Mouse (Mus musculus): Measurements from ENCODE around the gene Mllt3. TPM values are rescaled to one million over a fixed set of nuclear protein-coding genes. Genes with fewer than 3 reads are reported as not detected.

Gene Mllt3
- polyA plus RNA-seq, 1 experiment: 4.0 TPM

DNA sequence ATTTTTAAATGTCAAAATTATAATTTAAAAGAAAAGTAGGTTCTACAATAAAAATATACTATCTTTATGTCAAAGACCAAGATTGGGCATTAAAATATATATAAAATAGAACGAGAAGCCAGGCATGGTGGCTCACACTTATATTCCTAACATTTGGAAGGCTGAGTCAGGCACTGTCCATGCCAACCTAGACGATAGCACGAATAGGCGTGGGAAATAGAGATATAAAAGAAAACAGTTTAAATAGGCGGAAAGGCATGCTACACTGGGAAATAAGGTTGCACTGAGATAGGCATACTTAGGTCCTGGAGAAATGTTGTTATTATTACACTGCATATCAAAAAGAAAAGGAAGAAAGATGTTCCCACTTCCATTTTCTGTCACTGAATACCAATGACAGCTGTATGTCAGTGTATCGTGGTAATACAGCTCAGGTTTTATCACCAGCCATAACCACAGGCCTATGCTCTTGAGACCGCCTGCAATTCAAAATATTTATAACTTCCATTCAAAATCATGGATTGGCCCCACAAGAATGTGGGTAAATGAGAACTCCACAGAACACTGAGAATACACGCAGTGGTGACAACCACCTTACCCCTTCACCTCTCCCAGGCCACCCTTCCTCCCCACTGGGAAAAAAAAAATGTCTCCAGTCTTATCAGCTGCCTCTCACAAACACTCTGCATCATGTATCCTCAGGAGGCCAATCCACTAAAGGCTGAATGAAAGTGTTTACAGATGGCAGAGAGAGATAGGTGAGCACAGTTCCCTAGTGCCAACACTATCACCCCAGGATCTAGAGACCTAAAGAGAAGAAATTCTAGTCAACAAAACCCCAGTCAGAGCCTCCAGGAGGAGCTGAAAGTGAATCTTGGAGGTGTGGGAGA, 102.6 kb downstream of the Mllt3 start:
- Histone ChIP-seq H3K9me3 (no peaks in the 10 kb centered on the region), H3K36me3 (replicated peaks; ENCODE audit: low read length) (peaks cover 3% of the 10 kb centered on the region), H3K4me1 (peaks cover 48% of the 10 kb centered on the region), H3K4me3 (replicated peaks) (no peak overlapping the region), H3K27me3 (replicated peaks) (no peaks in the 10 kb centered on the region)
- TF ChIP-seq GATA1 (IDR thresholded peaks at IDR 0.05; ENCODE audit: borderline replicate concordance, low read length) (no peak), FLI1 (IDR thresholded peaks at IDR 0.05; ENCODE audit: low read length) (no peak)

DNA sequence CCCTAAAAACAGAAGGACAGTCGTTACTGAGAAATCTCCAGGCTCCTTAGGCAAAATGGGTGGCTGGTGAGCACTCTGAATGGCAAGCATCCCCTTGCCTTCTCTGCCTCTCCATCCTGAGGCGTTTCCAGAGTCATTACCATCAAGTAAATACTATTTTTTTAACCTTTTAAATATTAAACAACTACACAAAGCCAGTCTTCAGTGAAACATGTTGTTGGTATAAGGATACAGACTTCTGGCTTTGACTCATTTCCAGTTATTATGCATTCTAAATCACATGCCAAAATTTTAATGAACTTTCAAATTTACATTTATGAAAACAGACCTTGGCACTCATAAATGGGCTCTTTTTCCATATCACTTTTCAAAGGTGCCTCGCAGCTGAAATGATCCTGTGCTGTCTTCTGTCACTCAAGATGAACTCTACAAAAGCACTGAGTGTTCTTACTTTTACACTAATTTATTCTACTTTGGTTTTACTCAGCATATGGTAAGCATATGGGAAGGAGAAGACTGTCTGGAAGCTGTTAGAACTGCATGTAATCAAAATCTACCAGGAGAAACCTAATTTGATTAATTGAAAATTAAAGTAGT, 104.5 kb downstream of the Mllt3 start:
- Histone ChIP-seq H3K36me3 (replicated peaks; ENCODE audit: low read length) (peaks cover 3% of the 10 kb centered on the region), H3K4me3 (replicated peaks) (no peak overlapping the region), H3K9me3 (no peaks in the 10 kb centered on the region), H3K27me3 (replicated peaks) (no peaks in the 10 kb centered on the region), H3K4me1 (peaks cover 35% of the 10 kb centered on the region)
- TF ChIP-seq GATA1 (IDR thresholded peaks at IDR 0.05; ENCODE audit: borderline replicate concordance, low read length) (no peak), FLI1 (IDR thresholded peaks at IDR 0.05; ENCODE audit: low read length) (no peak)

DNA sequence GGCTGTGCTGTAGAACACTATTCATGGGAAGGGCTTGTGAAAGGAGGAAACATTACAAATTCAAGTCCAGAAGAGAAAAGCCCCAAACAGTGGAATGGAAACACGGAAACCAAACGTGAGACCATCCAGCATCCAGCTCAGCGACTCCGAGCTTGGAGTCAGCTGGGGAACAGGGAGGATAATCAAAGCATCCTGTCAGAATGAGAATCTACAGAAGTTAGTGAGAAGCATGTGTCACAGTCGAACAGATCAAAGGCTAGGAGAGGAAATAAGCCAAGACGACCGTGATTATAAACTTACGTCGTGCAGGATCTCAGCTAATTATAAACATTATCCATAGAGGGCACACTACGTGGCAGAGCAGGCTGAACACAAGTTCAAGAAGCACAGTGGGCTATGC, 105.8 kb downstream of the Mllt3 start:
- Histone ChIP-seq H3K27me3 (replicated peaks) (no peaks in the 10 kb centered on the region), H3K36me3 (replicated peaks; ENCODE audit: low read length) (peaks cover 3% of the 10 kb centered on the region), H3K4me3 (replicated peaks) (no peak overlapping the region), H3K4me1 (peaks cover 29% of the 10 kb centered on the region), H3K9me3 (no peaks in the 10 kb centered on the region)
- TF ChIP-seq GATA1 (IDR thresholded peaks at IDR 0.05; ENCODE audit: borderline replicate concordance, low read length) (no peak), FLI1 (IDR thresholded peaks at IDR 0.05; ENCODE audit: low read length) (no peak)

DNA sequence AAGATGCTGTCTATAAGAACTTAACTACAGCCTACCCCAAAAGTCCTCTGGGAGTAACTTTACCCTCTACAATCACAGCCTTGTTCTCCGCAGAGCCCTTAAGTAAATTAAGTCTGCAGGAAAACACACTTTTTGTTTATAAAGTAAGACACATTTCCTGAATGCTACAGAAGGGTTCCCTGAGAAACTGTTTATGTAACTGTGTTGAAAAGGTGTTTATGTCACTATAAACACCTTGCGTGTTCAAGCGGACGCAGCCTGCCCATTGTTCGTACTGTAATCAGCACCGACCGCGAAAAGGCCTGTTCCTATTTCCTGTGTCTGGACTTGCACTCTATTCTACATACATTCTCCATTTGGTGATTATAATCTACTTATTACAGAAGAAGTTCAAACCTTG, 112.5 kb downstream of the Mllt3 start:
- no peaks in the 10 kb centered on the region for H3K27me3 ChIP-seq (replicated peaks)

GRCm38 (mm10) chr4:87911172-87911994, 121.8 kb downstream of the Mllt3 start:
- Histone ChIP-seq H3K4me1 (peaks cover 3% of the 10 kb centered on the region; the same call in 1 of the 2 replicates), H3K4me3 (replicated peaks) (no peak overlapping the region), H3K27me3 (replicated peaks) (no peaks in the 10 kb centered on the region), H3K36me3 (replicated peaks; ENCODE audit: low read length) (no peaks in the 10 kb centered on the region), H3K9me3 (no peaks in the 10 kb centered on the region)
- TF ChIP-seq GATA1 (IDR thresholded peaks at IDR 0.05; ENCODE audit: borderline replicate concordance, low read length) (no peak), FLI1 (IDR thresholded peaks at IDR 0.05; ENCODE audit: low read length) (no peak)

More for the DNA sequence above, 112.5 kb downstream of the Mllt3 start:
- H3K9me3 ChIP-seq: no peaks in the 10 kb centered on the region
- no peak overlapping the region for H3K4me3 ChIP-seq (replicated peaks)
- peaks cover 11% of the 10 kb centered on the region for H3K4me1 ChIP-seq
- TF ChIP-seq FLI1 (IDR thresholded peaks at IDR 0.05; ENCODE audit: low read length) (no peak), GATA1 (IDR thresholded peaks at IDR 0.05; ENCODE audit: borderline replicate concordance, low read length) (no peak)
- H3K36me3 ChIP-seq (replicated peaks; ENCODE audit: low read length): no peaks in the 10 kb centered on the region

DNA sequence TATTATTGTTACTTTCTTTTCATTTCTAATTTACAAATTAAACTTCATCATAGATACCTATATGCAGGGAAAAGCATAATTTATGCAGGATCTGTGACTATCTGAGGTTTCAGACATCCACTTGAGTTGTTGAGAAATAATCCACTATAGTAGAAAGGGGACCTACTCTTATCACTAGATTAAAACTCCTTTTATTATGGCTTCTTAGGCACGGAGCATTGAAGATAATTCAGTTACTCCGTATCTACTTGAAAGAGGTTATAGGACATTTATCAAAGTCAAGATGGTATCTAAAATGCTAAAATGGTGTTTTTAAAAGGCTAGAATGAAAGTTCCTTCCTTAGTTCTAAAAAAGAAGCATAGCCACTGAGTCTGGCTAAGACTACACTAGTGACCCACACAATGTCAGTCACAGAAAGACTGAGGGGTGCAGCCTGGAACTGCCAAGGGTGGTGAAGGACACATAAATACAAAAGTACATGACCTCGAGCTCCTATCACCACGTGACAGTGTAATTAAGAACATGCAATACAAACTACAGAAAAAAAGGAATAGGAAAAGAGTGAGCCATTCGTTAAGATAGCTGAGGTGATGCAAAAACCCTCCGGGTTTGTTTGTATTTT, 127.9 kb downstream of the Mllt3 start:
- Histone ChIP-seq H3K4me1 (peaks cover 5% of the 10 kb centered on the region), H3K27me3 (replicated peaks) (no peaks in the 10 kb centered on the region), H3K4me3 (replicated peaks) (no peak overlapping the region), H3K9me3 (no peaks in the 10 kb centered on the region), H3K36me3 (replicated peaks; ENCODE audit: low read length) (no peaks in the 10 kb centered on the region)
- TF ChIP-seq GATA1 (IDR thresholded peaks at IDR 0.05; ENCODE audit: borderline replicate concordance, low read length) (no peak), FLI1 (IDR thresholded peaks at IDR 0.05; ENCODE audit: low read length) (no peak)

- Histone ChIP-seq H3K9me3 (no peaks in the 10 kb centered on the region), H3K36me3 (replicated peaks; ENCODE audit: low read length) (no peaks in the 10 kb centered on the region), H3K4me1 (peaks cover 7% of the 10 kb centered on the region), H3K4me3 (replicated peaks) (no peak overlapping the region), H3K27me3 (replicated peaks) (no peaks in the 10 kb centered on the region)
- TF ChIP-seq FLI1 (IDR thresholded peaks at IDR 0.05; ENCODE audit: low read length) (no peak), GATA1 (IDR thresholded peaks at IDR 0.05; ENCODE audit: borderline replicate concordance, low read length) (no peak)
Observed at GRCm38 (mm10) chr4:87904722-87905121, 128.4 kb downstream of the Mllt3 start.

DNA sequence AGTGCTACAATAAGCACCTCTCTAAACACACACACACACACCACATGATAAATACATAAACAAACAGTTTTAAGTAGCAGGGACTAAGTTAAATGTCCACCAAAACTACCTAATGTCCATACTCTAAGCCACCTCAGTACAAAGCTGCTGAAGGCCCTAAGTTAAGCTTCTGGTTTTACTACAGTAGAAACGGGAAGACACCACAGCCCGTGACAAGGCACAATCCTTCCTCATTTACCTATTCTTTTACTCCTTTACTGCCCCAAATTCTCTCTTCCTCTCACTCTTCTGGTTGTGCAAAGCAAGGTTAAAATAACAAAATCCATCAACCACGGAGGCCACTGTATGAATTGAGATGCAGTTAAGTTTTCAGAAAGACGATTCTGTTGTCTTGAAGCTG, 130.6 kb downstream of the Mllt3 start:
- Histone ChIP-seq H3K27me3 (replicated peaks) (no peaks in the 10 kb centered on the region), H3K36me3 (replicated peaks; ENCODE audit: low read length) (no peaks in the 10 kb centered on the region)
- TF ChIP-seq GATA1 (IDR thresholded peaks at IDR 0.05; ENCODE audit: borderline replicate concordance, low read length): no peak
- TF ChIP-seq FLI1 (IDR thresholded peaks at IDR 0.05; ENCODE audit: low read length): no peak

GRCm38 (mm10) chr4:87901166-87901565, 132.0 kb downstream of the Mllt3 start:
- H3K27me3 ChIP-seq (replicated peaks): no peaks in the 10 kb centered on the region
- no peak overlapping the region for H3K4me3 ChIP-seq (replicated peaks)
- TF ChIP-seq GATA1 (IDR thresholded peaks at IDR 0.05; ENCODE audit: borderline replicate concordance, low read length) (no peak), FLI1 (IDR thresholded peaks at IDR 0.05; ENCODE audit: low read length) (no peak)
- H3K36me3 ChIP-seq (replicated peaks; ENCODE audit: low read length): no peaks in the 10 kb centered on the region
- no peaks in the 10 kb centered on the region for H3K9me3 ChIP-seq
- peaks cover 7% of the 10 kb centered on the region for H3K4me1 ChIP-seq

More for the DNA sequence above, 130.6 kb downstream of the Mllt3 start:
- Histone ChIP-seq H3K4me1 (peaks cover 7% of the 10 kb centered on the region), H3K9me3 (no peaks in the 10 kb centered on the region), H3K4me3 (replicated peaks) (no peak overlapping the region)

Measured in megakaryocyte, embryonic 14.5 days (primary cell).